Mouse (Mus musculus) midbrain, embryonic 13.5 days (tissue): ENCODE data around the gene Apol10b. TPM values are rescaled to one million over a fixed set of nuclear protein-coding genes. Genes with fewer than 3 reads are reported as not detected.
"Not testable (repeated sequence)": the region's sequence is repeated elsewhere in the genome, so short reads cannot be mapped to it uniquely, and the experiment has no call there.

Experiments
- ATAC-seq: fragments of 200-750 bp; cut with Nextera tagmentation; 2 replicates; pipeline ENCODE4 v1.8.0; 2017; ENCODE audit warnings: mild to moderate bottlenecking, moderate TSS enrichment, moderate library complexity
- H3K27ac ChIP-seq: fragments of 300-500 bp; sonication (generic); 2 replicates; pipeline ENCODE4 v1.5.1; 2015; ENCODE audit warnings: inconsistent platforms, mild to moderate bottlenecking, moderate library complexity
- H3K27me3 ChIP-seq: fragments of 300-500 bp; sonication (generic); 2 replicates; pipeline ENCODE4 v1.6.1; 2015; ENCODE audit warnings: mild to moderate bottlenecking, inconsistent platforms
- H3K36me3 ChIP-seq: fragments of 300-500 bp; sonication (generic); 2 replicates; pipeline ENCODE4 v1.6.1; 2015; ENCODE audit warnings: mild to moderate bottlenecking, inconsistent platforms
- H3K4me1 ChIP-seq: fragments of 300-500 bp; sonication (generic); replicated peaks from 2 replicates; pipeline ENCODE4 v1.6.1; 2015; ENCODE audit warnings: inconsistent platforms
- H3K4me2 ChIP-seq: fragments of 300-500 bp; sonication (generic); replicated peaks from 2 replicates; pipeline ENCODE4 v1.6.1; 2015; ENCODE audit warnings: moderate library complexity, mild to moderate bottlenecking, inconsistent platforms
- H3K4me3 ChIP-seq: fragments of 300-500 bp; sonication (generic); replicated peaks from 2 replicates; pipeline ENCODE4 v1.5.1; 2015; ENCODE audit warnings: mild to moderate bottlenecking, inconsistent platforms
- H3K9ac ChIP-seq: fragments of 300-500 bp; sonication (generic); replicated peaks from 2 replicates; pipeline ENCODE4 v1.6.1; 2015; ENCODE audit warnings: mild to moderate bottlenecking, inconsistent platforms
- H3K9me3 ChIP-seq: fragments of 300-500 bp; sonication (generic); 2 replicates; pipeline ENCODE4 v1.6.1; 2016; ENCODE audit warnings: mild to moderate bottlenecking, inconsistent platforms
- WGBS: fragments of 180-500 bp; shearing (Covaris S2); methylation state at CpG from one replicate; pipeline ENCODE4 v1.1.7; 2015; 5-methylcytosine and 5-hydroxymethylcytosine counted together
- polyA plus RNA-seq: library from polyadenylated mRNA; unstranded; fragments of >200 nt; fragmentation: Nextera tagmentation; extraction: Ambion mirVana; gene quantifications from 2 replicates; pipeline ENCODE4 v1.2.1, GENCODE M21; 2015

Apol10b gene
- polyA plus RNA-seq, 1 experiment from 2014 or later, result not detected

GRCm38 (mm10) chr15:77581681-77582080 is 14.2 kb downstream of the Apol10b start:
- Histone ChIP-seq H3K4me2 (no peak overlapping the region), H3K27ac (no peak overlapping the region), H3K9ac (no peak overlapping the region), H3K27me3 (no peaks in the 10 kb centered on the region), H3K36me3 (no peaks in the 10 kb centered on the region), H3K9me3 (peaks cover 8% of the 10 kb centered on the region; the same call in 1 of the 2 replicates), H3K4me1 (no peaks in the 10 kb centered on the region; the same call in 1 of the 2 replicates), H3K4me3 (no peak overlapping the region)
- WGBS, result 42% methylated on average over 1 of the region's 1 CpGs
- no peak for ATAC-seq

GRCm38 (mm10) chr15:77579311-77579710 is 16.6 kb downstream of the Apol10b start:
- Histone ChIP-seq H3K4me2 (no peak overlapping the region), H3K27me3 (no peaks in the 10 kb centered on the region), H3K9me3 (peaks cover 8% of the 10 kb centered on the region; the same call in 1 of the 2 replicates), H3K4me1 (no peaks in the 10 kb centered on the region; the same call in 1 of the 2 replicates), H3K36me3 (no peaks in the 10 kb centered on the region), H3K4me3 (no peak overlapping the region), H3K27ac (no peak overlapping the region), H3K9ac (no peak overlapping the region)
- no peak for ATAC-seq
- 95% methylated on average over 4 of the region's 4 CpGs for WGBS

GRCm38 (mm10) chr15:77578801-77579200 is 17.1 kb downstream of the Apol10b start:
- Histone ChIP-seq H3K4me3 (no peak overlapping the region), H3K36me3 (no peaks in the 10 kb centered on the region), H3K9ac (no peak overlapping the region), H3K27ac (no peak overlapping the region), H3K4me2 (no peak overlapping the region), H3K9me3 (peaks cover 7% of the 10 kb centered on the region; the same call in 1 of the 2 replicates), H3K4me1 (no peaks in the 10 kb centered on the region; the same call in 1 of the 2 replicates), H3K27me3 (no peaks in the 10 kb centered on the region)
- 88% methylated on average over 2 of the region's 2 CpGs for WGBS
- ATAC-seq, result no peak

GRCm38 (mm10) chr15:77563219-77563618 is 32.7 kb downstream of the Apol10b start:
- Histone ChIP-seq H3K4me3 (no peak overlapping the region), H3K9ac (no peak overlapping the region), H3K4me1 (no peaks in the 10 kb centered on the region), H3K36me3 (no peaks in the 10 kb centered on the region), H3K27me3 (no peaks in the 10 kb centered on the region), H3K9me3 (no peaks in the 10 kb centered on the region), H3K27ac (no peak overlapping the region), H3K4me2 (no peak overlapping the region)
- ATAC-seq, result no peak

GRCm38 (mm10) chr15:77561792-77562191 is 34.1 kb downstream of the Apol10b start, which contains the start of gene 1700025B11Rik:
TSS of gene 1700025B11Rik (minus strand) at chr15:77561892.
- no peaks in the 10 kb centered on the region for H3K36me3 ChIP-seq
- H3K27me3 ChIP-seq, result no peaks in the 10 kb centered on the region
- no peak within 1 kb of the TSS for H3K4me2 ChIP-seq
- no peaks in the 10 kb centered on the region for H3K4me1 ChIP-seq
- ATAC-seq, result no peak
- H3K27ac ChIP-seq, result no peak within 1 kb of the TSS
- H3K4me3 ChIP-seq, result no peak within 1 kb of the TSS
- H3K9ac ChIP-seq, result no peak within 1 kb of the TSS
- no peaks in the 10 kb centered on the region for H3K9me3 ChIP-seq

GRCm38 (mm10) chr15:77539221-77539620 is 56.7 kb downstream of the Apol10b start:
- not testable (repeated sequence) for H3K36me3 ChIP-seq, H3K4me3 ChIP-seq, H3K4me1 ChIP-seq, H3K4me2 ChIP-seq, ATAC-seq, H3K27me3 ChIP-seq, H3K9ac ChIP-seq, H3K27ac ChIP-seq, H3K9me3 ChIP-seq
- WGBS, result 31% methylated on average over 1 of the region's 1 CpGs

Other genes starting within 250 kb of the Apol10b start
- gene Apol7a, start 197.0 kb downstream of the Apol10b start, polyA plus RNA-seq, result not detected in 2 replicates
- 0.04 TPM in 1 of 2 replicates, not detected in the other for gene Apol9a, start 185.0 kb downstream of the Apol10b start, polyA plus RNA-seq
- gene Apol7b, start 148.6 kb downstream of the Apol10b start, polyA plus RNA-seq, result not detected in 2 replicates
- not detected in 2 replicates for gene Apol10a, start 119.1 kb downstream of the Apol10b start, polyA plus RNA-seq
- not detected in 2 replicates for gene Apol11a, start 87.9 kb downstream of the Apol10b start, polyA plus RNA-seq
- not detected in 2 replicates for gene Apol7c, start 62.8 kb downstream of the Apol10b start, polyA plus RNA-seq
- gene 1700025B11Rik, start 34.2 kb downstream of the Apol10b start, polyA plus RNA-seq, result not detected in 2 replicates
- gene Gm36245, start 3.1 kb upstream of the Apol10b start, polyA plus RNA-seq, result not detected in 2 replicates
- 0.10 TPM in 1 of 2 replicates, not detected in the other for gene Apol11b, start 47.2 kb upstream of the Apol10b start, polyA plus RNA-seq
- gene Apol7e, start 102.7 kb upstream of the Apol10b start, polyA plus RNA-seq, result not detected in 2 replicates
- not detected in 2 replicates for gene Apol9b, start 132.9 kb upstream of the Apol10b start, polyA plus RNA-seq
- 0.23 TPM in 1 of 2 replicates, not detected in the other for gene Apol8, start 160.9 kb upstream of the Apol10b start, polyA plus RNA-seq
- gene Myh9, start 246.1 kb upstream of the Apol10b start, polyA plus RNA-seq, result 11.8 and 14.1 TPM in 2 replicates